Mouse (Mus musculus) stomach, postnatal 0 days (tissue): ENCODE data around the gene Vav3. TPM values are rescaled to one million over a fixed set of nuclear protein-coding genes. Genes with fewer than 3 reads are reported as not detected.

Source experiments
- ATAC-seq: fragments of 200-750 bp; cut with Nextera tagmentation; 2 replicates; pipeline ENCODE4 v1.8.0; 2017; ENCODE audit not compliant: low FRiP score, low TSS enrichment
- DNase-seq: peaks from one replicate; pipeline ENCODE4 v3.0.0-alpha.2; 2016; ENCODE audit warnings: low spot score
- H3K27ac ChIP-seq: fragments of 300-500 bp; sonication (generic); replicated peaks from 2 replicates; pipeline ENCODE4 v1.5.1; 2014; ENCODE audit warnings: mild to moderate bottlenecking, control low read depth
- H3K27me3 ChIP-seq: fragments of 300-500 bp; sonication (generic); 2 replicates; pipeline ENCODE4 v1.6.1; 2014; ENCODE audit warnings: low read length; ENCODE audit not compliant: control insufficient read depth, insufficient read depth
- H3K36me3 ChIP-seq: fragments of 300-500 bp; sonication (generic); 2 replicates; pipeline ENCODE4 v1.6.1; 2014; ENCODE audit warnings: low read length, mixed read lengths; ENCODE audit not compliant: control insufficient read depth, insufficient read depth
- H3K4me1 ChIP-seq: fragments of 300-500 bp; sonication (generic); replicated peaks from 2 replicates; pipeline ENCODE4 v1.6.1; 2014; ENCODE audit warnings: antibody characterized with exemption; ENCODE audit not compliant: control insufficient read depth, insufficient read depth
- H3K4me2 ChIP-seq: fragments of 300-500 bp; sonication (generic); replicated peaks from 2 replicates; pipeline ENCODE4 v1.6.1; 2014; ENCODE audit warnings: low read depth, mild to moderate bottlenecking, control low read depth, moderate library complexity
- H3K4me3 ChIP-seq: fragments of 300-500 bp; sonication (generic); 2 replicates; pipeline ENCODE4 v1.5.1; 2014; ENCODE audit warnings: low read depth, low read length, control low read depth
- H3K9ac ChIP-seq: fragments of 300-500 bp; sonication (generic); 2 replicates; pipeline ENCODE4 v1.6.1; 2014; ENCODE audit warnings: mild to moderate bottlenecking, low read length, control low read depth, mixed read lengths
- H3K9me3 ChIP-seq: fragments of 300-500 bp; sonication (generic); 2 replicates; pipeline ENCODE4 v1.6.1; 2016; ENCODE audit warnings: low read length; ENCODE audit not compliant: control insufficient read depth
- CTCF ChIP-seq: IDR thresholded peaks from 2 replicates; pipeline ENCODE4 v1.5.1; 2016; ENCODE audit warnings: antibody characterized with exemption, low read depth, mild to moderate bottlenecking, moderate library complexity
- EP300 ChIP-seq: optimal IDR thresholded peaks from 2 replicates; pipeline ENCODE3; 2016; ENCODE audit warnings: antibody characterized with exemption
- WGBS: fragments of 180-500 bp; shearing (Covaris S2); extraction: QIAGEN DNeasy Blood & Tissue Kit; methylation state at CpG from one replicate; pipeline ENCODE4 v1.1.7; 2014; 5-methylcytosine and 5-hydroxymethylcytosine counted together
- polyA plus RNA-seq: library from polyadenylated mRNA; unstranded; fragments of >200 nt; fragmentation: Nextera tagmentation; extraction: Ambion mirVana; gene quantifications from 2 replicates; pipeline ENCODE4 v1.2.1, GENCODE M21; 2015

Vav3 gene
- 20.2 and 20.4 TPM in 2 replicates for polyA plus RNA-seq

GRCm38 (mm10) chr3:109340274-109341070, at the start of gene Vav3:
Vav3 (plus strand) TSS chr3:109340653.
- Histone ChIP-seq H3K27ac (peak within 1 kb of the TSS; percentile 81), H3K27me3 (no peaks in the 10 kb centered on the region; the same call in 1 of the 2 replicates), H3K4me3 (peak within 1 kb of the TSS; percentile 68), H3K4me2 (peak within 1 kb of the TSS; percentile 97), H3K9ac (peak within 1 kb of the TSS; percentile 61), H3K4me1 (no peaks in the 10 kb centered on the region), H3K36me3 (no peaks in the 10 kb centered on the region), H3K9me3 (no peaks in the 10 kb centered on the region)
- under 1% methylated on average over 63 of the region's 92 CpGs for WGBS
- DNase-seq (peak; percentile 56), ATAC-seq (peak; percentile 81)
- no peak for TF ChIP-seq CTCF
- no peak for TF ChIP-seq EP300

- DNase-seq, result no peak
Measured at GRCm38 (mm10) chr3:109298857-109299256, 41.6 kb upstream of the Vav3 start.

GRCm38 (mm10) chr3:109299303-109300074, 41.0 kb upstream of the Vav3 start:
- Histone ChIP-seq H3K27me3 (no peaks in the 10 kb centered on the region), H3K36me3 (no peaks in the 10 kb centered on the region), H3K9me3 (no peaks in the 10 kb centered on the region), H3K4me3 (no peak overlapping the region), H3K27ac (no peak overlapping the region), H3K4me1 (no peaks in the 10 kb centered on the region), H3K9ac (no peak overlapping the region), H3K4me2 (no peak overlapping the region)
- WGBS, result 64% methylated on average over 4 of the region's 4 CpGs
- ATAC-seq, result no peak
- TF ChIP-seq CTCF (no peak), EP300 (no peak)
- no peak for DNase-seq

More at GRCm38 (mm10) chr3:109298857-109299256, 41.6 kb upstream of the Vav3 start:
- TF ChIP-seq EP300 (no peak), CTCF (no peak)
- 62% methylated on average over 6 of the region's 6 CpGs for WGBS
- ATAC-seq, result no peak
- Histone ChIP-seq H3K4me3 (no peak overlapping the region), H3K9ac (no peak overlapping the region), H3K4me2 (no peak overlapping the region), H3K9me3 (no peaks in the 10 kb centered on the region), H3K36me3 (no peaks in the 10 kb centered on the region), H3K27ac (no peak overlapping the region), H3K27me3 (no peaks in the 10 kb centered on the region), H3K4me1 (no peaks in the 10 kb centered on the region)

DNA sequence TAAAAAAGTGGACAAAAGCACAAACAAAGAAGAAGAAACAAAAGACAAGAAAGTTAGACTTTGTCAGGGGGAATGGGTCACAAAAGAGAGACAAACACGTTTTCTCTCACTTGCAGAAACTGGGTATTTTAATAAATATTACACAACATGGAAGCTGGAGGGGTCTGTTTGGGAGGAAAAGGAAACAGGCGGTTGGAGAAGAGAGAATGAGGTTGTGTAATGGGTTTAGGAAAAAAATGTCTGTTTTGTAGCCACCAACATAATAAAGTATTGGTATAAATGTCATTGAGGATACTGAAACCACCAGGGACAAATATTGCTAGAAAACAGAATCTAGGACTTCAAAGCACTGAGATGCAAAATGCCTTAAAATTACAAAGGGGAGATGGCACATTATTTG, 38.4 kb upstream of the Vav3 start:
- no peak for ATAC-seq
- DNase-seq, result no peak
- TF ChIP-seq CTCF, result no peak
- TF ChIP-seq EP300, result no peak

GRCm38 (mm10) chr3:109307406-109307805, 33.0 kb upstream of the Vav3 start:
- H3K4me3 ChIP-seq, result no peak overlapping the region
- TF ChIP-seq CTCF (no peak), EP300 (no peak)
- DNase-seq, result no peak
- H3K27me3 ChIP-seq, result no peaks in the 10 kb centered on the region
- H3K9ac ChIP-seq, result no peak overlapping the region
- 67% methylated on average over 7 of the region's 7 CpGs for WGBS
- no peaks in the 10 kb centered on the region for H3K36me3 ChIP-seq
- ATAC-seq, result no peak
- no peaks in the 10 kb centered on the region for H3K9me3 ChIP-seq
- H3K4me2 ChIP-seq, result no peak overlapping the region
- H3K27ac ChIP-seq, result no peak overlapping the region
- H3K4me1 ChIP-seq, result no peaks in the 10 kb centered on the region

More for the DNA sequence above, 38.4 kb upstream of the Vav3 start:
- Histone ChIP-seq H3K4me3 (no peak overlapping the region), H3K4me1 (no peaks in the 10 kb centered on the region), H3K27me3 (no peaks in the 10 kb centered on the region), H3K27ac (no peak overlapping the region), H3K4me2 (no peak overlapping the region), H3K36me3 (no peaks in the 10 kb centered on the region), H3K9ac (no peak overlapping the region), H3K9me3 (no peaks in the 10 kb centered on the region)
- 60% methylated on average over 2 of the region's 2 CpGs for WGBS
